In the genomic region with DNA sequence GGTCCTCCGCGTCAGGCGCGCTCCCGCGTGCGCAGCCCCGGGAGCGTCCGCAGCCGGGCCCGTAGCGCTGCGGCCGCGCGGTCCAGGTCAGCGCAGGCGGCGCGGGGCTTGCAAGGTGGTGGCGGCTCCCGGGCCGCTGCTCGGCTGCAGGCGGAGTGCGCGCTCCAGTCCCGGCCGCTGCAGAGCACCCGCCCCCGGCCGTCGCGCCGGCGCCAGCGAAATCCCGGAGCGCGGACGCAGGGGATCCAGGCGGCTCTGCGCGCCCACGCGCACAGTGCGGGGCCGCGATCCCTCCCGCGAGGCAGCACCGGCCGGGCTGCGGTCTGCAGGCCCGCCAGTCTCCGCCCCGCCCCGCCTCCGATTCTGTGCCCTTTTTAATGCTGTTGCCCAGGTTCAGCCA, we compare ENCODE assay signal across 8 mouse cellular contexts. TPM values are rescaled to one million over a fixed set of nuclear protein-coding genes. Genes with fewer than 3 reads are reported as not detected.
DNase-seq lines count a peak whose midpoint lies in the region; ATAC-seq and TF ChIP-seq lines count a peak whose summit lies in the region.

TSS of gene Prickle1 (minus strand) at position 146 of the 400 bp plus-strand sequence.

- in situ Hi-C loops in Patski (cut with MboI; ENCODE audit: low pct_unique_long_range_greater_than_20kb) = no loop called here

- no peaks in the 10 kb centered on the region for H3K9me3 ChIP-seq in hindbrain, embryonic 10.5 days
- no peaks in the 10 kb centered on the region for H3K9me3 ChIP-seq in lung, postnatal 0 days (ENCODE audit: low read length)

- no peak for DNase-seq in Patski (ENCODE audit: low read depth, low spot score)
- peak; percentile 79 for DNase-seq in cerebellum, adult 9-10 months
- DNase-seq in frontal cortex, adult 2 months (ENCODE audit: extremely low spot score in 1 of 2, low spot score in 1 of 2) = peak; percentile 57 to 85
- peak; percentile 86 for DNase-seq in hindbrain, embryonic 10.5 days (ENCODE audit: low spot score)
- DNase-seq in layer of hippocampus, postnatal 10 days (ENCODE audit: low spot score in 2 of 2) = peak; percentile 84 to 89
- peak; percentile 93 for DNase-seq in lung, postnatal 0 days (ENCODE audit: low spot score)
- DNase-seq in retina, adult 2 months (ENCODE audit: low read depth, low spot score) = peak; percentile 78
- DNase-seq in thymus, postnatal 14 days = peak; percentile 90

- CTCF ChIA-PET in Patski (lab: Charles Lee) = no interaction called here

- peak within 1 kb of the TSS; percentile 95 for H3K4me2 ChIP-seq in lung, postnatal 0 days (replicated peaks; ENCODE audit: low read depth, low read length)

- peak; percentile 91 for ATAC-seq in Patski
- ATAC-seq in lung, postnatal 0 days = peak; percentile 89

- no peak for TF ChIP-seq EP300 in lung, postnatal 0 days (IDR thresholded peaks at IDR 0.05)

- peak within 1 kb of the TSS; percentile 93 for H3K27ac ChIP-seq in hindbrain, embryonic 10.5 days
- peak within 1 kb of the TSS; percentile 87 for H3K27ac ChIP-seq in lung, postnatal 0 days (ENCODE audit: low read length)

- H3K4me1 ChIP-seq in hindbrain, embryonic 10.5 days (replicated peaks) = peaks cover 49% of the 10 kb centered on the region
- H3K4me1 ChIP-seq in lung, postnatal 0 days (ENCODE audit: insufficient read depth, low read depth, low read length) = 0 out of 2 replicates have a peak, but pooled peaks cover 4% of the 10 kb centered on the region

- WGBS in hindbrain, embryonic 10.5 days = under 1% methylated on average over 60 of the region's 60 CpGs
- WGBS in lung, postnatal 0 days = 3% methylated on average over 40 of the region's 60 CpGs

- H3K27me3 ChIP-seq in Patski = no peaks in the 10 kb centered on the region
- H3K27me3 ChIP-seq in hindbrain, embryonic 10.5 days (ENCODE audit: insufficient read depth, poor library complexity, severe bottlenecking) = peaks cover 3% of the 10 kb centered on the region; the same call in 1 of the 2 replicates
- H3K27me3 ChIP-seq in lung, postnatal 0 days (replicated peaks; ENCODE audit: insufficient read depth, low read length) = no peaks in the 10 kb centered on the region

- H3K9ac ChIP-seq in lung, postnatal 0 days (replicated peaks; ENCODE audit: low read depth) = peak within 1 kb of the TSS; percentile 75

- peak within 1 kb of the TSS; percentile 90 for H3K4me3 ChIP-seq in hindbrain, embryonic 10.5 days
- peak within 1 kb of the TSS; percentile 86 for H3K4me3 ChIP-seq in lung, postnatal 0 days (ENCODE audit: low read depth, low read length)

- no peak for TF ChIP-seq CTCF in Patski (IDR thresholded peaks at IDR 0.05)
- no peak for TF ChIP-seq CTCF in lung, postnatal 0 days (IDR thresholded peaks at IDR 0.05)

- POLR2A ChIA-PET in Patski (lab: Charles Lee) = interaction anchor here (1.1 kb wide), 1 partner anchor 12 kb away, joined by 3 read pairs; no protein-coding TSS in a partner anchor

- H3K36me3 ChIP-seq in hindbrain, embryonic 10.5 days = no peaks in the 10 kb centered on the region
- H3K36me3 ChIP-seq in lung, postnatal 0 days (ENCODE audit: insufficient read depth, low read length) = no peaks in the 10 kb centered on the region

RNA-seq across cellular contexts. Expression of gene Prickle1, which starts in this region (rescaled TPM):
- 15.7 TPM for polyA plus RNA-seq in Patski (2021)
- polyA plus RNA-seq in frontal cortex, adult 2 months (2012; rRNA removed) = 39.9 and 44.3 TPM in 2 replicates
- polyA plus RNA-seq in hindbrain, embryonic 10.5 days (2016; fragmentation: Nextera tagmentation; extraction: Ambion mirVana) = 13.6 and 17.4 TPM in 2 replicates
- total RNA-seq in layer of hippocampus, postnatal 10 days (2021) = 10 to 100 TPM; 40.9 to 42.8 TPM
- 26.1 and 26.8 TPM in 2 replicates for polyA plus RNA-seq in lung, postnatal 0 days (2015; fragmentation: Nextera tagmentation; extraction: Ambion mirVana)
